ENCODE assay signal across 40 mouse cellular contexts in the genomic region with DNA sequence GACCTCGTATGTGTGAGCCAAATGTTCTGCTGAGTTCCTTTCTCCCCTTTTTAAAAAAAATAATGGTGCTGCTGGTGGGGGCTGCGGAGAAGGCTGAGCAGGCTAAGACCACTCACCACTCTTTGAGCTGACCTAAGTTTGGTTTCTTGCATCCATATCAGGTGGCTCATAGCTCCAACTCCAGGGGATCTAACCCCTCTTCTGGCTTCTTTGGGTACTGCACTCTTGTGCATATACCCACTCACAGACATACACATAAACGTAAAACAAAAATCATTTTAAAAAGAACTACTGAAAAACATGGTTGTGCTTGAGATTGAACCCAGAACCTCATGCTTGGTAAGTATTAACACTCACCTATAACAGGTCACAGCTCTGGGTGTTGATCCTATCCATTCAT. TPM values are rescaled to one million over a fixed set of nuclear protein-coding genes. Genes with fewer than 3 reads are reported as not detected.
DNase-seq lines count a peak whose midpoint lies in the region; ATAC-seq and TF ChIP-seq lines count a peak whose summit lies in the region.
"Had no signal": no experiment of that assay in that cellular context is flagged by ENCODE, and none has a peak within 500 bp of the region (broad histone marks: within the 10 kb centered on the region; RNA-seq: fewer than 3 reads in every experiment).

No protein-coding gene starts in this region.

- ATAC-seq in hindbrain, postnatal 0 days: no peak
- no peak for ATAC-seq in hindbrain, embryonic 16.5 days
- no peak for ATAC-seq in liver, embryonic 13.5 days (ENCODE audit: low read depth)
- no peak for ATAC-seq in liver, embryonic 11.5 days (replicated peaks; ENCODE audit: low FRiP score)
- ATAC-seq: forebrain, embryonic 15.5 days; midbrain, embryonic 16.5 days had no signal

- H3K4me2 ChIP-seq in hindbrain, postnatal 0 days (ENCODE audit: low read depth, low read length): no peak overlapping the region
- H3K4me2 ChIP-seq in hindbrain, embryonic 16.5 days (ENCODE audit: low read length): no peak overlapping the region
- no peak overlapping the region for H3K4me2 ChIP-seq in liver, embryonic 13.5 days
- H3K4me2 ChIP-seq in liver, embryonic 11.5 days: no peak overlapping the region
- H3K4me2 ChIP-seq: embryonic facial prominence, embryonic 12.5 days; forebrain, embryonic 15.5 days; heart, embryonic 15.5 days; hindbrain, embryonic 12.5 days; limb, embryonic 12.5 days; neural tube, embryonic 12.5 days had no signal

- peak; percentile 10; the same call in 1 of the 2 replicates for TF ChIP-seq CTCF in hindbrain, postnatal 0 days (IDR thresholded peaks at IDR 0.05; ENCODE audit: low read depth)
- peak; percentile 54 for TF ChIP-seq CTCF in E14TG2a.4 (conservative IDR thresholded peaks at IDR 0.05; ENCODE audit: low read length)

- no peaks in the 10 kb centered on the region for H3K4me1 ChIP-seq in hindbrain, postnatal 0 days (ENCODE audit: insufficient read depth, low read length)
- no peaks in the 10 kb centered on the region for H3K4me1 ChIP-seq in hindbrain, embryonic 16.5 days (ENCODE audit: control insufficient read depth, insufficient read depth, low read depth, low read length)
- no peaks in the 10 kb centered on the region for H3K4me1 ChIP-seq in liver, embryonic 13.5 days (replicated peaks)
- H3K4me1 ChIP-seq in liver, embryonic 11.5 days (replicated peaks; ENCODE audit: control insufficient read depth, insufficient read depth, low read length): no peaks in the 10 kb centered on the region
- H3K4me1 ChIP-seq in E14TG2a.4 (replicated peaks; ENCODE audit: low read depth, low read length): peaks cover 28% of the 10 kb centered on the region
- H3K4me1 ChIP-seq: embryonic facial prominence, embryonic 12.5 days; forebrain, embryonic 15.5 days; heart, embryonic 10.5 days; heart, embryonic 15.5 days; hindbrain, embryonic 12.5 days; limb, embryonic 12.5 days; midbrain, embryonic 10.5 days; neural tube, embryonic 12.5 days had no signal

- no peak overlapping the region for H3K27ac ChIP-seq in hindbrain, postnatal 0 days
- H3K27ac ChIP-seq in hindbrain, embryonic 16.5 days (ENCODE audit: low read depth, low read length): no peak overlapping the region
- H3K27ac ChIP-seq in liver, embryonic 13.5 days: peak overlapping the region; percentile 26
- H3K27ac ChIP-seq in liver, embryonic 11.5 days (ENCODE audit: low read depth, low read length): no peak overlapping the region
- H3K27ac ChIP-seq: embryonic facial prominence, embryonic 12.5 days; forebrain, embryonic 15.5 days; heart, embryonic 10.5 days; heart, embryonic 15.5 days; hindbrain, embryonic 12.5 days; limb, embryonic 12.5 days; midbrain, embryonic 10.5 days; neural tube, embryonic 12.5 days had no signal

- H3K36me3 ChIP-seq in hindbrain, postnatal 0 days (ENCODE audit: insufficient read depth, low read length): peaks cover 43% of the 10 kb centered on the region
- peaks cover 38% of the 10 kb centered on the region for H3K36me3 ChIP-seq in hindbrain, embryonic 16.5 days (ENCODE audit: control insufficient read depth, insufficient read depth, low read length)
- peaks cover 70% of the 10 kb centered on the region for H3K36me3 ChIP-seq in liver, embryonic 13.5 days
- H3K36me3 ChIP-seq in liver, embryonic 11.5 days (ENCODE audit: control insufficient read depth, insufficient read depth, low read length): peaks cover 51% of the 10 kb centered on the region
- H3K36me3 ChIP-seq in E14TG2a.4 (ENCODE audit: insufficient read depth, low read length): peaks cover 79% of the 10 kb centered on the region

- WGBS in hindbrain, postnatal 0 days: 93% methylated on average over 3 of the region's 3 CpGs
- 100% methylated on average over 3 of the region's 3 CpGs for WGBS in hindbrain, embryonic 16.5 days
- 77% methylated on average over 3 of the region's 3 CpGs for WGBS in liver, embryonic 13.5 days (ENCODE audit: insufficient replicate concordance)
- 93% methylated on average over 3 of the region's 3 CpGs for WGBS in liver, embryonic 11.5 days

- H3K27me3 ChIP-seq in hindbrain, postnatal 0 days (ENCODE audit: insufficient read depth, low read length): no peaks in the 10 kb centered on the region
- no peaks in the 10 kb centered on the region for H3K27me3 ChIP-seq in hindbrain, embryonic 16.5 days (replicated peaks; ENCODE audit: control insufficient read depth, insufficient read depth, low read length)
- H3K27me3 ChIP-seq in liver, embryonic 13.5 days: no peaks in the 10 kb centered on the region
- no peaks in the 10 kb centered on the region for H3K27me3 ChIP-seq in liver, embryonic 11.5 days (replicated peaks; ENCODE audit: control insufficient read depth, insufficient read depth, low read length)
- no peaks in the 10 kb centered on the region for H3K27me3 ChIP-seq in E14TG2a.4 (ENCODE audit: insufficient read depth, low read length)
- H3K27me3 ChIP-seq: embryonic facial prominence, embryonic 12.5 days; forebrain, embryonic 15.5 days; heart, embryonic 15.5 days; hindbrain, embryonic 12.5 days; limb, embryonic 12.5 days; neural tube, embryonic 12.5 days had no signal

- H3K4me3 ChIP-seq in hindbrain, postnatal 0 days (ENCODE audit: low read length): no peak overlapping the region
- H3K4me3 ChIP-seq in hindbrain, embryonic 16.5 days (ENCODE audit: low read length): no peak overlapping the region
- no peak overlapping the region for H3K4me3 ChIP-seq in liver, embryonic 13.5 days (replicated peaks)
- no peak overlapping the region for H3K4me3 ChIP-seq in liver, embryonic 11.5 days (ENCODE audit: low read depth, low read length)
- no peak overlapping the region for H3K4me3 ChIP-seq in E14TG2a.4 (replicated peaks; ENCODE audit: low read length)
- H3K4me3 ChIP-seq: embryonic facial prominence, embryonic 12.5 days; forebrain, embryonic 15.5 days; heart, embryonic 10.5 days; heart, embryonic 15.5 days; hindbrain, embryonic 12.5 days; limb, embryonic 12.5 days; midbrain, embryonic 10.5 days; myocyte; neural tube, embryonic 12.5 days had no signal

- 0 out of 2 replicates have a peak, but pooled peaks cover 2% of the 10 kb centered on the region for H3K9me3 ChIP-seq in hindbrain, postnatal 0 days (ENCODE audit: low read length)
- H3K9me3 ChIP-seq in hindbrain, embryonic 16.5 days (ENCODE audit: control insufficient read depth, low read length): peaks cover 7% of the 10 kb centered on the region
- peaks cover 3% of the 10 kb centered on the region; the same call in 1 of the 2 replicates for H3K9me3 ChIP-seq in liver, embryonic 13.5 days (replicated peaks)
- H3K9me3 ChIP-seq in liver, embryonic 11.5 days (ENCODE audit: control insufficient read depth, low read length): 0 out of 2 replicates have a peak, but pooled peaks cover 2% of the 10 kb centered on the region
- H3K9me3 ChIP-seq in E14TG2a.4 (ENCODE audit: low read length): no peaks in the 10 kb centered on the region
- H3K9me3 ChIP-seq: forebrain, embryonic 15.5 days had no signal

- no peak for DNase-seq in hindbrain, postnatal 0 days (ENCODE audit: low spot score)
- DNase-seq in liver, embryonic 13.5 days: no peak
- DNase-seq in liver, embryonic 11.5 days (ENCODE audit: low spot score): no peak
- DNase-seq in ZHBTc4 (ENCODE audit: low read depth, low spot score): peak; percentile 51
- DNase-seq in cerebellum, postnatal 25 days: no peak
- DNase-seq in heart, adult 8-10 months (ENCODE audit: low spot score): no peak
- DNase-seq: adrenal gland, adult 8-10 months; cerebellum, adult 8-10 months; cerebellum, postnatal 36 days; embryo, embryonic 11 days; gastrocnemius, postnatal 10 days; heart, postnatal 36 days; kidney, adult 18-20 months; kidney, postnatal 10 days; layer of hippocampus, adult 9-11 months; lung, postnatal 14 days; right cerebral cortex, adult 18-20 months; spleen, adult 18-20 months; thymus, adult 18-20 months; thymus, postnatal 25 days had no signal

- H3K9ac ChIP-seq in hindbrain, postnatal 0 days (replicated peaks; ENCODE audit: low read length): no peak overlapping the region
- no peak overlapping the region for H3K9ac ChIP-seq in hindbrain, embryonic 16.5 days (ENCODE audit: low read depth, low read length)
- H3K9ac ChIP-seq in liver, embryonic 13.5 days: no peak overlapping the region
- H3K9ac ChIP-seq in liver, embryonic 11.5 days (ENCODE audit: low read depth, low read length): no peak overlapping the region
- H3K9ac ChIP-seq: embryonic facial prominence, embryonic 12.5 days; forebrain, embryonic 15.5 days; heart, embryonic 15.5 days; hindbrain, embryonic 12.5 days; limb, embryonic 12.5 days; neural tube, embryonic 12.5 days had no signal

RNA-seq across cellular contexts. Expression of gene Pigt, which starts 7.6 kb away (rescaled TPM):
- 118 and 134 TPM in 2 replicates for total RNA-seq in hindbrain, postnatal 0 days (2014; rRNA removed)
- 102 and 116 TPM in 2 replicates for polyA plus RNA-seq in hindbrain, postnatal 0 days (2015; fragmentation: Nextera tagmentation; extraction: Ambion mirVana)
- 97.7 and 101 TPM in 2 replicates for polyA plus RNA-seq in hindbrain, embryonic 16.5 days (2015; fragmentation: Nextera tagmentation; extraction: Ambion mirVana)
- polyA plus RNA-seq in liver, embryonic 13.5 days (2015; fragmentation: Nextera tagmentation; extraction: Ambion mirVana): 22.3 and 23.8 TPM in 2 replicates
- 52.1 and 58.7 TPM in 2 replicates for polyA plus RNA-seq in liver, embryonic 11.5 days (2014; fragmentation: Nextera tagmentation; extraction: Ambion mirVana)
- total RNA-seq in heart, adult 8-10 months (2022): 10 to 100 TPM; 32.0 to 34.8 (median 33.9) TPM

RNA-seq across cellular contexts. Expression of gene Dbndd2, which starts 19.0 kb away (rescaled TPM):
- 29.5 and 30.9 TPM in 2 replicates for total RNA-seq in hindbrain, postnatal 0 days (2014; rRNA removed)
- 37.2 and 38.0 TPM in 2 replicates for polyA plus RNA-seq in hindbrain, postnatal 0 days (2015; fragmentation: Nextera tagmentation; extraction: Ambion mirVana)
- 23.8 and 27.3 TPM in 2 replicates for polyA plus RNA-seq in hindbrain, embryonic 16.5 days (2015; fragmentation: Nextera tagmentation; extraction: Ambion mirVana)
- 0.79 and 1.9 TPM in 2 replicates for polyA plus RNA-seq in liver, embryonic 13.5 days (2015; fragmentation: Nextera tagmentation; extraction: Ambion mirVana)
- polyA plus RNA-seq in liver, embryonic 11.5 days (2014; fragmentation: Nextera tagmentation; extraction: Ambion mirVana): 2.1 TPM in 2 replicates
- 10 to 100 TPM; 11.3 to 15.0 (median 12.6) TPM for total RNA-seq in heart, adult 8-10 months (2022)

RNA-seq across cellular contexts. Expression of gene Trp53tg5, which starts 31.4 kb away (rescaled TPM):
- total RNA-seq in hindbrain, postnatal 0 days (2014; rRNA removed): not detected in 2 replicates
- not detected in 2 replicates for polyA plus RNA-seq in hindbrain, postnatal 0 days (2015; fragmentation: Nextera tagmentation; extraction: Ambion mirVana)
- polyA plus RNA-seq in hindbrain, embryonic 16.5 days (2015; fragmentation: Nextera tagmentation; extraction: Ambion mirVana): not detected in 2 replicates
- polyA plus RNA-seq in liver, embryonic 13.5 days (2015; fragmentation: Nextera tagmentation; extraction: Ambion mirVana): not detected in 2 replicates
- not detected in 2 replicates for polyA plus RNA-seq in liver, embryonic 11.5 days (2014; fragmentation: Nextera tagmentation; extraction: Ambion mirVana)
- not detected for total RNA-seq in heart, adult 8-10 months (2022)
- total RNA-seq: adrenal gland, adult 8-10 months; adrenal gland, postnatal 4 days; gastrocnemius, postnatal 10 days; heart, postnatal 36 days; left cerebral cortex, adult 18-20 months; left cerebral cortex, postnatal 14 days; megakaryocyte progenitor cell, adult 5-6 weeks had no signal
- polyA plus RNA-seq: embryonic facial prominence, embryonic 12.5 days; forebrain, embryonic 15.5 days; gonadal fat pad, adult 2 months; heart, embryonic 10.5 days; heart, embryonic 15.5 days; hindbrain, embryonic 12.5 days; large intestine, adult 2 months; limb, embryonic 12.5 days; liver, embryonic 16.5 days; midbrain, embryonic 10.5 days; midbrain, embryonic 16.5 days; myocyte; neural tube, embryonic 12.5 days; stomach, embryonic 16.5 days had no signal

RNA-seq across cellular contexts. Expression of gene Gm20458, which starts 44.2 kb away (rescaled TPM):
- 34.4 and 36.9 TPM in 2 replicates for total RNA-seq in hindbrain, postnatal 0 days (2014; rRNA removed)
- 9.6 and 10.8 TPM in 2 replicates for polyA plus RNA-seq in hindbrain, postnatal 0 days (2015; fragmentation: Nextera tagmentation; extraction: Ambion mirVana)
- polyA plus RNA-seq in hindbrain, embryonic 16.5 days (2015; fragmentation: Nextera tagmentation; extraction: Ambion mirVana): 4.1 and 12.3 TPM in 2 replicates
- 5.3 and 5.7 TPM in 2 replicates for polyA plus RNA-seq in liver, embryonic 13.5 days (2015; fragmentation: Nextera tagmentation; extraction: Ambion mirVana)
- 4.4 and 7.4 TPM in 2 replicates for polyA plus RNA-seq in liver, embryonic 11.5 days (2014; fragmentation: Nextera tagmentation; extraction: Ambion mirVana)
- total RNA-seq in heart, adult 8-10 months (2022): 1 to 10 TPM; 3.6 to 6.7 (median 5.5) TPM
- total RNA-seq: megakaryocyte progenitor cell, adult 5-6 weeks had no signal

RNA-seq across cellular contexts. Expression of gene Sys1, which starts 48.2 kb away (rescaled TPM):
- total RNA-seq in hindbrain, postnatal 0 days (2014; rRNA removed): 165 and 315 TPM in 2 replicates
- polyA plus RNA-seq in hindbrain, postnatal 0 days (2015; fragmentation: Nextera tagmentation; extraction: Ambion mirVana): 108 and 113 TPM in 2 replicates
- polyA plus RNA-seq in hindbrain, embryonic 16.5 days (2015; fragmentation: Nextera tagmentation; extraction: Ambion mirVana): 89.7 and 95.6 TPM in 2 replicates
- polyA plus RNA-seq in liver, embryonic 13.5 days (2015; fragmentation: Nextera tagmentation; extraction: Ambion mirVana): 28.5 and 33.2 TPM in 2 replicates
- 49.1 and 52.8 TPM in 2 replicates for polyA plus RNA-seq in liver, embryonic 11.5 days (2014; fragmentation: Nextera tagmentation; extraction: Ambion mirVana)
- 10 to 100 TPM; 25.2 to 28.5 (median 25.8) TPM for total RNA-seq in heart, adult 8-10 months (2022)
